Mouse (Mus musculus) stomach, postnatal 0 days (tissue): Measurements from ENCODE around the gene Cdk14. TPM values are rescaled to one million over a fixed set of nuclear protein-coding genes. Genes with fewer than 3 reads are reported as not detected.

Experiments
- ATAC-seq: fragments of 200-750 bp; cut with Nextera tagmentation; 2 replicates; pipeline ENCODE4 v1.8.0; 2017; ENCODE audit not compliant: low FRiP score, low TSS enrichment
- DNase-seq: peaks from one replicate; pipeline ENCODE4 v3.0.0-alpha.2; 2016; ENCODE audit warnings: low spot score
- H3K27ac ChIP-seq: fragments of 300-500 bp; sonication (generic); replicated peaks from 2 replicates; pipeline ENCODE4 v1.5.1; 2014; ENCODE audit warnings: mild to moderate bottlenecking, control low read depth
- H3K27me3 ChIP-seq: fragments of 300-500 bp; sonication (generic); 2 replicates; pipeline ENCODE4 v1.6.1; 2014; ENCODE audit warnings: low read length; ENCODE audit not compliant: control insufficient read depth, insufficient read depth
- H3K36me3 ChIP-seq: fragments of 300-500 bp; sonication (generic); 2 replicates; pipeline ENCODE4 v1.6.1; 2014; ENCODE audit warnings: low read length, mixed read lengths; ENCODE audit not compliant: control insufficient read depth, insufficient read depth
- H3K4me1 ChIP-seq: fragments of 300-500 bp; sonication (generic); replicated peaks from 2 replicates; pipeline ENCODE4 v1.6.1; 2014; ENCODE audit warnings: antibody characterized with exemption; ENCODE audit not compliant: control insufficient read depth, insufficient read depth
- H3K4me2 ChIP-seq: fragments of 300-500 bp; sonication (generic); replicated peaks from 2 replicates; pipeline ENCODE4 v1.6.1; 2014; ENCODE audit warnings: low read depth, mild to moderate bottlenecking, control low read depth, moderate library complexity
- H3K4me3 ChIP-seq: fragments of 300-500 bp; sonication (generic); 2 replicates; pipeline ENCODE4 v1.5.1; 2014; ENCODE audit warnings: low read depth, low read length, control low read depth
- H3K9ac ChIP-seq: fragments of 300-500 bp; sonication (generic); 2 replicates; pipeline ENCODE4 v1.6.1; 2014; ENCODE audit warnings: mild to moderate bottlenecking, low read length, control low read depth, mixed read lengths
- H3K9me3 ChIP-seq: fragments of 300-500 bp; sonication (generic); 2 replicates; pipeline ENCODE4 v1.6.1; 2016; ENCODE audit warnings: low read length; ENCODE audit not compliant: control insufficient read depth
- CTCF ChIP-seq: IDR thresholded peaks from 2 replicates; pipeline ENCODE4 v1.5.1; 2016; ENCODE audit warnings: antibody characterized with exemption, low read depth, mild to moderate bottlenecking, moderate library complexity
- EP300 ChIP-seq: optimal IDR thresholded peaks from 2 replicates; pipeline ENCODE3; 2016; ENCODE audit warnings: antibody characterized with exemption
- WGBS: fragments of 180-500 bp; shearing (Covaris S2); extraction: QIAGEN DNeasy Blood & Tissue Kit; methylation state at CpG from one replicate; pipeline ENCODE4 v1.1.7; 2014; 5-methylcytosine and 5-hydroxymethylcytosine counted together
- polyA plus RNA-seq: library from polyadenylated mRNA; unstranded; fragments of >200 nt; fragmentation: Nextera tagmentation; extraction: Ambion mirVana; gene quantifications from 2 replicates; pipeline ENCODE4 v1.2.1, GENCODE M21; 2015

Cdk14 gene
- polyA plus RNA-seq, 1 experiment from 2014 or later, result 6.1 TPM

GRCm38 (mm10) chr5:4824171-4824570 lies 595.9 kb downstream of the Cdk14 start:
- DNase-seq (no peak), ATAC-seq (no peak)
- no peaks in the 10 kb centered on the region for H3K27me3 ChIP-seq
- no peaks in the 10 kb centered on the region for H3K9me3 ChIP-seq
- no peak overlapping the region for H3K27ac ChIP-seq
- no peaks in the 10 kb centered on the region for H3K4me1 ChIP-seq
- TF ChIP-seq CTCF (no peak), EP300 (no peak)
- no peak overlapping the region for H3K9ac ChIP-seq
- no peak overlapping the region for H3K4me2 ChIP-seq
- WGBS, result 78% methylated on average over 1 of the region's 1 CpGs
- H3K36me3 ChIP-seq, result no peaks in the 10 kb centered on the region
- no peak overlapping the region for H3K4me3 ChIP-seq

- no peaks in the 10 kb centered on the region for H3K36me3 ChIP-seq
- WGBS, result 51% methylated on average over 2 of the region's 2 CpGs
- H3K9ac ChIP-seq, result no peak overlapping the region
- no peak overlapping the region for H3K4me3 ChIP-seq
- no peak for ATAC-seq
- no peak for DNase-seq
- TF ChIP-seq EP300 (no peak), CTCF (no peak)
- H3K27ac ChIP-seq, result no peak overlapping the region
- no peaks in the 10 kb centered on the region for H3K27me3 ChIP-seq
- H3K4me2 ChIP-seq, result no peak overlapping the region
- no peaks in the 10 kb centered on the region for H3K9me3 ChIP-seq
- no peaks in the 10 kb centered on the region for H3K4me1 ChIP-seq
Observed at GRCm38 (mm10) chr5:4822041-4822440, 598.1 kb downstream of the Cdk14 start.

GRCm38 (mm10) chr5:4821368-4821771 lies 598.7 kb downstream of the Cdk14 start:
- Histone ChIP-seq H3K9me3 (no peaks in the 10 kb centered on the region), H3K27ac (no peak overlapping the region), H3K36me3 (no peaks in the 10 kb centered on the region), H3K4me1 (no peaks in the 10 kb centered on the region), H3K27me3 (no peaks in the 10 kb centered on the region), H3K9ac (no peak overlapping the region), H3K4me3 (no peak overlapping the region), H3K4me2 (no peak overlapping the region)
- WGBS, result 54% methylated on average over 8 of the region's 8 CpGs
- no peak for TF ChIP-seq CTCF
- no peak for TF ChIP-seq EP300
- ATAC-seq, result no peak
- no peak for DNase-seq

- no peaks in the 10 kb centered on the region for H3K4me1 ChIP-seq
- ATAC-seq (no peak), DNase-seq (no peak)
- no peak overlapping the region for H3K4me3 ChIP-seq
- no peaks in the 10 kb centered on the region for H3K27me3 ChIP-seq
- H3K27ac ChIP-seq, result no peak overlapping the region
- 74% methylated on average over 5 of the region's 5 CpGs for WGBS
- no peaks in the 10 kb centered on the region for H3K36me3 ChIP-seq
- H3K4me2 ChIP-seq, result no peak overlapping the region
- TF ChIP-seq EP300 (no peak), CTCF (no peak)
- no peak overlapping the region for H3K9ac ChIP-seq
- H3K9me3 ChIP-seq, result no peaks in the 10 kb centered on the region
Observed at GRCm38 (mm10) chr5:4816981-4817380, 603.1 kb downstream of the Cdk14 start.

- DNase-seq (no peak), ATAC-seq (no peak)
- Histone ChIP-seq H3K4me1 (no peaks in the 10 kb centered on the region), H3K9ac (no peak overlapping the region), H3K4me3 (no peak overlapping the region), H3K27ac (no peak overlapping the region), H3K36me3 (no peaks in the 10 kb centered on the region), H3K27me3 (no peaks in the 10 kb centered on the region), H3K9me3 (no peaks in the 10 kb centered on the region), H3K4me2 (no peak overlapping the region)
- no peak for TF ChIP-seq CTCF
- 90% methylated on average over 7 of the region's 7 CpGs for WGBS
Observed at GRCm38 (mm10) chr5:4814465-4815204, 605.5 kb downstream of the Cdk14 start.

GRCm38 (mm10) chr5:4813357-4813756 lies 606.8 kb downstream of the Cdk14 start:
- WGBS, result 94% methylated on average over 7 of the region's 7 CpGs
- Histone ChIP-seq H3K27ac (no peak overlapping the region), H3K4me1 (no peaks in the 10 kb centered on the region), H3K9me3 (no peaks in the 10 kb centered on the region), H3K36me3 (no peaks in the 10 kb centered on the region), H3K9ac (no peak overlapping the region), H3K4me3 (no peak overlapping the region), H3K4me2 (no peak overlapping the region), H3K27me3 (no peaks in the 10 kb centered on the region)
- no peak for TF ChIP-seq EP300
- TF ChIP-seq CTCF, result no peak
- ATAC-seq (no peak), DNase-seq (no peak)
